Mouse (Mus musculus): Measurements from ENCODE around the gene Gpr146. TPM values are rescaled to one million over a fixed set of nuclear protein-coding genes. Genes with fewer than 3 reads are reported as not detected.

The Gpr146 gene
- polyA plus RNA-seq, 1 experiment from 2014 or later: 3.1 TPM

DNA sequence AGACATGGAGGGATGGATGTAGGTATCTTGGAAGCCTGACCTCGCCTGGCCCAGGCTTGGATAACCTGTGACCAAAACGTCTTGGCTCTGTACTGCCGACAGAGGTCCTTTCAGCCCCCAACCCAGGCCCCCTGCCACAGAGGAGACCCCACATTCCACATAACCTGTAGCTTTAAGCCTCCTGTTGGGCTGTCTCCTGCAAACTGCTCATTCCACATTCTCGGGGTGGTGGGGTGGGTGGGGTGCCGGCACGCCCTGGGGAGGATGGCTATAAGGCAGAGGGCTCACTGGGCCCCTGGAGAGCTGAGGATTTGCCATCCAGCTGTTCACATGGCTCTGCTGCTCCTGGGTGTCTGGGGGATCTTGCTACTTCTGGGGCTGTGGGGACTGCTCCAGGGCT is 25.2 kb upstream of the Gpr146 start, which contains the start of gene Cyp2w1:
Cyp2w1 (plus strand) TSS at position 301 of the 400 bp plus-strand sequence.
- H3K9ac ChIP-seq (ENCODE audit: low read depth, low read length): no peak within 1 kb of the TSS
- no peaks in the 10 kb centered on the region for H3K36me3 ChIP-seq (ENCODE audit: control insufficient read depth, insufficient read depth, low read length)
- no peak within 1 kb of the TSS for H3K4me2 ChIP-seq (replicated peaks; ENCODE audit: low read depth, low read length)
- H3K4me1 ChIP-seq (ENCODE audit: control insufficient read depth, insufficient read depth, low read length): peaks cover 13% of the 10 kb centered on the region
- H3K27me3 ChIP-seq (ENCODE audit: control insufficient read depth, insufficient read depth, low read length): peaks cover 6% of the 10 kb centered on the region; the same call in 1 of the 2 replicates
- no peak within 1 kb of the TSS for H3K27ac ChIP-seq (ENCODE audit: low read depth, low read length)
- no peak for ATAC-seq (ENCODE audit: low FRiP score, low TSS enrichment)
- H3K9me3 ChIP-seq (ENCODE audit: control insufficient read depth, low read length): no peaks in the 10 kb centered on the region
- H3K4me3 ChIP-seq (ENCODE audit: low read length): no peak within 1 kb of the TSS
- 51% methylated on average over 6 of the region's 6 CpGs for WGBS

DNA sequence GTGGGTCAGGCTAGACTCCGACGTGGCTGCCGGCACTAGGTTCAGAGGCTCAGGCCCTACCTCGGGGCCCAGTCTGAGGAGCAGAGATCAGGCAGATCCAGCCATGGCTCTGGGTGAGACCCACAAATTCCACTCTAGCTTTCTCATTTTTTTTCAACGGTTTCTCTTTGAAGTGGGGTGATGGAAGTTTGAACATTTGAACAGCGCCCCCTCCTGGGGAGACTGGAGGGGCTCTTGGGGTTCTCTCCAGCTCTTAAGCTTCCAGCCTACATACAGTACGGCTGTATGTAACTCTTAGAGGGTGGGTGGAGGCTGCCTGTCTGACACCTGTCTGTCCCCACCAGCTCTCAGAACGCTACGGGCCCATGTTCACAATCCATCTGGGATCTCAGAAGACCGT is 24.0 kb upstream of the Gpr146 start:
- Histone ChIP-seq H3K4me2 (replicated peaks; ENCODE audit: low read depth, low read length) (no peak overlapping the region), H3K4me1 (ENCODE audit: control insufficient read depth, insufficient read depth, low read length) (peaks cover 13% of the 10 kb centered on the region), H3K9me3 (ENCODE audit: control insufficient read depth, low read length) (no peaks in the 10 kb centered on the region), H3K27me3 (ENCODE audit: control insufficient read depth, insufficient read depth, low read length) (peaks cover 6% of the 10 kb centered on the region; the same call in 1 of the 2 replicates), H3K27ac (ENCODE audit: low read depth, low read length) (no peak overlapping the region), H3K9ac (ENCODE audit: low read depth, low read length) (no peak overlapping the region), H3K4me3 (ENCODE audit: low read length) (no peak overlapping the region), H3K36me3 (ENCODE audit: control insufficient read depth, insufficient read depth, low read length) (no peaks in the 10 kb centered on the region; the same call in 1 of the 2 replicates)
- 66% methylated on average over 10 of the region's 10 CpGs for WGBS
- ATAC-seq (ENCODE audit: low FRiP score, low TSS enrichment): no peak

DNA sequence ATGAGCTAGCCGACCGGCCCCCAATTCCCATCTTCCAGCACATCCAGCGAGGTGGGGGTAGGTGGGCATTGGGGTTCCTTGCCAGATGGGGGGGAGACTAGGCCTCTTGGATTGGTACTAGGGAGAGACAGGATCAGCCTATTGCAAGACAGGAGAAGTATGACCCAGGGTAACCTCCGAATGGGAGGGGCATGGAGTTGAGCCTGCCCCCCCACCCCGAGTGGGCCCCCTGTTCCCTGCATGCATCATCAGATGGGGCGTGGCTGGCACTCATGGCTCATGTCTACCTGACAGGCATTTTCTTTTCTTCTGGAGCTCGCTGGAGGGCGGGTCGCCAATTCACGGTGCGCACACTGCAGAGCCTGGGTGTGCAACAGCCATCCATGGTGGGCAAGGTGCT is 23.6 kb upstream of the Gpr146 start:
- no peak overlapping the region for H3K9ac ChIP-seq (ENCODE audit: low read depth, low read length)
- H3K27ac ChIP-seq (ENCODE audit: low read depth, low read length): no peak overlapping the region
- WGBS: 87% methylated on average over 11 of the region's 11 CpGs
- peaks cover 2% of the 10 kb centered on the region; the same call in 1 of the 2 replicates for H3K36me3 ChIP-seq (ENCODE audit: control insufficient read depth, insufficient read depth, low read length)
- H3K27me3 ChIP-seq (ENCODE audit: control insufficient read depth, insufficient read depth, low read length): peaks cover 6% of the 10 kb centered on the region; the same call in 1 of the 2 replicates
- H3K4me1 ChIP-seq (ENCODE audit: control insufficient read depth, insufficient read depth, low read length): peaks cover 13% of the 10 kb centered on the region
- H3K9me3 ChIP-seq (ENCODE audit: control insufficient read depth, low read length): no peaks in the 10 kb centered on the region
- no peak for ATAC-seq (ENCODE audit: low FRiP score, low TSS enrichment)
- H3K4me3 ChIP-seq (ENCODE audit: low read length): no peak overlapping the region
- H3K4me2 ChIP-seq (replicated peaks; ENCODE audit: low read depth, low read length): no peak overlapping the region

DNA sequence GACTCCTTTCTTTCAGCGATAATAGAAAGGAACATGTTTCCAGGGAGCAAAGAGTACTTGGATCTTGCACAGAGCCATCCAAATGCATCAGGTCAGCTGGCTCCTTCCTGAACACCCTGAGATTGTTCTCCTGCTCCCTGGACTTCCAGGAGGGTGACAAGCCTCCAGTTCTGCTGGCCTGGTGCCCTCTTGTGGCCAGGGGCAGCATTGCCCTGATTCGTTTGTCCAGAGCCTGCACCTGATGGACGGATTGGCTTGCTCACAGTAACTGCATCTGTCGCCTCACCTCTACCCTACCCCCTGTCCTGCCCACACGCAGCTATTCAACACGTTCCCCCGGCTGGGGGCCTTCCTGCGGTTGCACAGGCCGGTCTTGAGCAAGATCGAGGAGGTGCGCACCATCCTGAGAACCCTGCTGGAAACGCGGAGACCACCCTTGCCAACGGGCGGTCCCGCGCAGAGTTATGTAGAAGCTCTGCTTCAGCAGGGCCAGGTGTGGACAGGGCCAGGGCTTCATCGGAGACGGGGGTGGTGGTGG is 22.2 kb upstream of the Gpr146 start:
- ATAC-seq (ENCODE audit: low FRiP score, low TSS enrichment): no peak
- no peak overlapping the region for H3K4me3 ChIP-seq (ENCODE audit: low read length)
- WGBS: 34% methylated on average over 19 of the region's 19 CpGs

DNA sequence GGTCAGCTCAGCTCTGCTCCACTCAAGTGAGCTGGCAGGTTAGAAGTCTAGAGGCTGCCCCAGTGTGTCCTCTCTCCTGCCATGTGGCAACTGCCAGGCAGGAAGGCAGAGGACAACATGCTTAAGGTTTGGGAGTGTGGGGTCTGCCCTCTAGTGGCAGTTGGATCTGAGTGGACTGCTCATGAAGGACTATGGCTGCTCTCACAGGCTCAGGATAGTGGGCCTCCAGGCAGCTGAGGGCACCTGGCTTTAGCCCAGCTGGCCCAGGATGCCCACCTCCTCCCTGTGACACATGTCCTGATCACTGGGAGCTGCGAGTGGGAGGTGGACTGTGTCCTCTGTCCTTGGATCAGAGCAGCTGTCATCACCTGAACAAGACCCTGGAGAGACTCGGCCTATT is 18.8 kb upstream of the Gpr146 start:
- Histone ChIP-seq H3K4me1 (ENCODE audit: control insufficient read depth, insufficient read depth, low read length) (peaks cover 7% of the 10 kb centered on the region), H3K27ac (ENCODE audit: low read depth, low read length) (no peak overlapping the region), H3K9me3 (ENCODE audit: control insufficient read depth, low read length) (no peaks in the 10 kb centered on the region), H3K36me3 (ENCODE audit: control insufficient read depth, insufficient read depth, low read length) (peaks cover 6% of the 10 kb centered on the region; the same call in 1 of the 2 replicates), H3K4me2 (replicated peaks; ENCODE audit: low read depth, low read length) (no peak overlapping the region), H3K27me3 (ENCODE audit: control insufficient read depth, insufficient read depth, low read length) (no peaks in the 10 kb centered on the region), H3K4me3 (ENCODE audit: low read length) (no peak overlapping the region), H3K9ac (ENCODE audit: low read depth, low read length) (no peak overlapping the region)
- 80% methylated on average over 2 of the region's 2 CpGs for WGBS
- ATAC-seq (ENCODE audit: low FRiP score, low TSS enrichment): no peak

More for the DNA sequence above, 22.2 kb upstream of the Gpr146 start:
- no peaks in the 10 kb centered on the region for H3K9me3 ChIP-seq (ENCODE audit: control insufficient read depth, low read length)
- peaks cover 6% of the 10 kb centered on the region; the same call in 1 of the 2 replicates for H3K27me3 ChIP-seq (ENCODE audit: control insufficient read depth, insufficient read depth, low read length)
- no peak overlapping the region for H3K9ac ChIP-seq (ENCODE audit: low read depth, low read length)
- H3K4me2 ChIP-seq (replicated peaks; ENCODE audit: low read depth, low read length): no peak overlapping the region
- peaks cover 13% of the 10 kb centered on the region for H3K4me1 ChIP-seq (ENCODE audit: control insufficient read depth, insufficient read depth, low read length)
- H3K36me3 ChIP-seq (ENCODE audit: control insufficient read depth, insufficient read depth, low read length): peaks cover 2% of the 10 kb centered on the region; the same call in 1 of the 2 replicates
- no peak overlapping the region for H3K27ac ChIP-seq (ENCODE audit: low read depth, low read length)

DNA sequence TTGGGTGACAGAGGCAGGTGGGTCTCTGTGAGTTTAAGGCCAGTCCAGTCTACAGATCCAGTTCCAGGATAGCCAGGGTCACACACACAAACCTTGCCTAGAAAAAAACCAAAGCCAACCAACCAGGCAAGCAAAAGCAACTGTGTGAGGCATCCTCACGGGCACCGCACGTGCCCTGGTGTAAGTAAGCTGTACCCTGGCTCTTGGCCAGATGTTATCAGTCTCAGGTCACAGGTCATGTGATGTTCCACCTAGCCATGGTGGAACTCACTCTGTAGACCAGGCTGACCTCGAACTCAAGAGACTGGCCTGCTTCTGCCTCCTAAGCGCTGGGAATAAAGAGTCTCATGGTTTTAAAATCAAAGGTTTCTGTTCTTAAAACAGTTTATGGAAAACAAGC is 18.3 kb upstream of the Gpr146 start:
- no peak overlapping the region for H3K4me3 ChIP-seq (ENCODE audit: low read length)
- 94% methylated on average over 5 of the region's 5 CpGs for WGBS
- no peak overlapping the region for H3K4me2 ChIP-seq (replicated peaks; ENCODE audit: low read depth, low read length)
- peaks cover 7% of the 10 kb centered on the region for H3K4me1 ChIP-seq (ENCODE audit: control insufficient read depth, insufficient read depth, low read length)
- no peak overlapping the region for H3K9ac ChIP-seq (ENCODE audit: low read depth, low read length)
- H3K9me3 ChIP-seq (ENCODE audit: control insufficient read depth, low read length): no peaks in the 10 kb centered on the region
- peaks cover 6% of the 10 kb centered on the region; the same call in 1 of the 2 replicates for H3K36me3 ChIP-seq (ENCODE audit: control insufficient read depth, insufficient read depth, low read length)
- no peaks in the 10 kb centered on the region for H3K27me3 ChIP-seq (ENCODE audit: control insufficient read depth, insufficient read depth, low read length)
- no peak overlapping the region for H3K27ac ChIP-seq (ENCODE audit: low read depth, low read length)
- ATAC-seq (ENCODE audit: low FRiP score, low TSS enrichment): no peak

DNA sequence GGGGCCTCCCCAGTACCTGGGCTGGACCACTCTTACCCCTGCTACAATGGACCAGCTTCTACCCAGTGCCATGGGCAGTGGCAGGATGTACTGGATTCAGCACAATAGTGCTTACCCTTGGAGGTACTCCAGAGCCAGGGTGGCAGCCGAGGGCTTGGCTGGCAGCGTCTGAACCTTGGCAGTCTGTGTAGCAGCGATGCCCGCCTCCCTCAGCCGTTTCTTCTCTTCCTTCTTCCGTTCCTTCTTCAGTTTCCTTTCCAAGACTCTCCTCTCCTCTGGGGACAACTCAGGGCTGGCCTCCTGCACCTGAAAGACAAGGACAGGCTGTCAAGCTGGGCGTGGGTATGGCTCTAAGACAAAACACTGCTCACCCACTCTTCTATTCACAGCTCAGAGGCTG is 13.6 kb upstream of the Gpr146 start:
- H3K9ac ChIP-seq (ENCODE audit: low read depth, low read length): no peak overlapping the region
- H3K27ac ChIP-seq (ENCODE audit: low read depth, low read length): no peak overlapping the region
- H3K27me3 ChIP-seq (ENCODE audit: control insufficient read depth, insufficient read depth, low read length): no peaks in the 10 kb centered on the region
- ATAC-seq (ENCODE audit: low FRiP score, low TSS enrichment): no peak
- 69% methylated on average over 7 of the region's 7 CpGs for WGBS
- H3K36me3 ChIP-seq (ENCODE audit: control insufficient read depth, insufficient read depth, low read length): peaks cover 4% of the 10 kb centered on the region; the same call in 1 of the 2 replicates
- no peak overlapping the region for H3K4me3 ChIP-seq (ENCODE audit: low read length)
- peaks cover 12% of the 10 kb centered on the region for H3K4me1 ChIP-seq (ENCODE audit: control insufficient read depth, insufficient read depth, low read length)
- H3K4me2 ChIP-seq (replicated peaks; ENCODE audit: low read depth, low read length): no peak overlapping the region
- H3K9me3 ChIP-seq (ENCODE audit: control insufficient read depth, low read length): no peaks in the 10 kb centered on the region

DNA sequence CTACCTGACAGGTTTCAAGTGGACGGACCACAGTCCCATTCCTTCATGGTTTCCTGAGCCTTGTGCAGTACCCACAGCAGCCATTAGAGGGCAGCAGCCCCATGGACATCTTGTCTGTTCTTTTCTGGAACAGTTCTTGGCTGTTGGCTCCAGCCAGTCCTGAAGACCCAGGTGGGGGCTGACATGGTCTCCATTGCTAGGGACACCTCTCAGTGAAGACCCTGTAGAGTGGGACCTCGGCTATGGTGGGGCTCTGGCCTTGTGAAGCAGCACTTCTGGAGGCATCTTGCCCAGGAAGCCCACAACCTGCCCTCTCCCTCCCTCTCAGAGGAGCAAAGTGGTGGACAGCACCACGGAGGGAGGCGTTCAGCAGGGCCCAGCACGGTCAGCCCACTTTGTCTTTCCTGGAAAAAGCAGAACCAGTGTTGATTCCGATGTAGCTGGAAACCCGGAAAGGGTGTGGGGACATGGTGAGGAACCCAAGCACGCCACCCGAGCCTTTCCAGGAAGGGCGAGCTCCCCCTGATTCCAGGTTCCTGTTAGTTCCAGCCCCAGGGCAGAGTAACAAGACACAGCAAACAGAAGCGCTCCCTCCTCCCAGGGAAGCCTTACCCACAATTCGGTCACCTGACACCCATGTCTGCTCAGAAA is 13.1 kb upstream of the Gpr146 start:
- H3K4me2 ChIP-seq (replicated peaks; ENCODE audit: low read depth, low read length): no peak overlapping the region
- no peaks in the 10 kb centered on the region for H3K27me3 ChIP-seq (ENCODE audit: control insufficient read depth, insufficient read depth, low read length)
- ATAC-seq (ENCODE audit: low FRiP score, low TSS enrichment): peak; percentile 69
- peaks cover 4% of the 10 kb centered on the region; the same call in 1 of the 2 replicates for H3K36me3 ChIP-seq (ENCODE audit: control insufficient read depth, insufficient read depth, low read length)
- no peak overlapping the region for H3K4me3 ChIP-seq (ENCODE audit: low read length)
- peaks cover 12% of the 10 kb centered on the region for H3K4me1 ChIP-seq (ENCODE audit: control insufficient read depth, insufficient read depth, low read length)
- 17% methylated on average over 12 of the region's 12 CpGs for WGBS
- no peaks in the 10 kb centered on the region for H3K9me3 ChIP-seq (ENCODE audit: control insufficient read depth, low read length)
- peak overlapping the region; percentile 26; the same call in 1 of the 2 replicates for H3K27ac ChIP-seq (ENCODE audit: low read depth, low read length)
- H3K9ac ChIP-seq (ENCODE audit: low read depth, low read length): 0 out of 2 replicates have a peak overlapping the region, but pooled peaks have one; percentile 32

Data from kidney, embryonic 14.5 days (tissue).